In genomic region chr10:117078284-117078683, GRCm38 (mm10) we compare ENCODE assay signal across 8 mouse cellular contexts. TPM values are rescaled to one million over a fixed set of nuclear protein-coding genes. Genes with fewer than 3 reads are reported as not detected.
DNase-seq lines count a peak whose midpoint lies in the region; ATAC-seq and TF ChIP-seq lines count a peak whose summit lies in the region.

No protein-coding gene starts in this region.

- no peaks in the 10 kb centered on the region for H3K27me3 ChIP-seq in intestine, postnatal 0 days (replicated peaks; ENCODE audit: control insufficient read depth, insufficient read depth, low read length)

- peak; percentile 75 for ATAC-seq in intestine, postnatal 0 days

- TF ChIP-seq CTCF in intestine, postnatal 0 days (IDR thresholded peaks at IDR 0.05; ENCODE audit: low read depth) = peak; percentile 83

- DNase-seq in gastrocnemius, postnatal 14 days = peak; percentile 46
- DNase-seq in gastrocnemius, adult 18-20 months (ENCODE audit: low spot score) = no peak
- peak; percentile 67 for DNase-seq in CD4-positive, CD25-positive, alpha-beta regulatory T cell, adult 2 months (ENCODE audit: low read depth, low spot score)
- DNase-seq in adrenal gland, postnatal 14 days = peak; percentile 83
- DNase-seq in lung, postnatal 36 days = peak; percentile 63
- peak; percentile 65 for DNase-seq in thymus, postnatal 25 days
- no peak for DNase-seq in layer of hippocampus, adult 18-20 months (ENCODE audit: low spot score in 2 of 2)

- intact Hi-C loops in gastrocnemius, postnatal 14 days (cut with DNase I; ENCODE audit: low total_unique reads) = no loop called here

- H3K4me3 ChIP-seq in intestine, postnatal 0 days (ENCODE audit: low read depth, low read length) = no peak overlapping the region

- no peak overlapping the region for H3K9ac ChIP-seq in intestine, postnatal 0 days (ENCODE audit: low read depth, low read length)

- H3K36me3 ChIP-seq in intestine, postnatal 0 days (ENCODE audit: control insufficient read depth, insufficient read depth) = peaks cover 60% of the 10 kb centered on the region

- H3K4me1 ChIP-seq in intestine, postnatal 0 days (replicated peaks; ENCODE audit: control insufficient read depth, insufficient read depth, low read length) = no peaks in the 10 kb centered on the region

- 77% methylated on average over 6 of the region's 6 CpGs for WGBS in intestine, postnatal 0 days

- no peaks in the 10 kb centered on the region for H3K9me3 ChIP-seq in intestine, postnatal 0 days (ENCODE audit: control insufficient read depth)

- no peak overlapping the region for H3K4me2 ChIP-seq in intestine, postnatal 0 days (replicated peaks; ENCODE audit: low read depth)

- H3K27ac ChIP-seq in intestine, postnatal 0 days (ENCODE audit: low read depth, low read length) = no peak overlapping the region

RNA-seq across cellular contexts. Expression of gene Cct2, which starts 14.7 kb away (rescaled TPM):
- 100 to 1,000 TPM; 132 to 146 TPM for total RNA-seq in gastrocnemius, postnatal 14 days (2021)
- total RNA-seq in gastrocnemius, adult 18-20 months (2021) = 100 to 1,000 TPM; 110 to 112 TPM
- total RNA-seq in adrenal gland, postnatal 14 days (2021) = 224 and 240 TPM in 2 replicates
- 112 and 119 TPM in 2 replicates for polyA plus RNA-seq in intestine, postnatal 0 days (2015; fragmentation: Nextera tagmentation; extraction: Ambion mirVana)
- total RNA-seq in layer of hippocampus, adult 18-20 months (2021) = 100 to 1,000 TPM; 174 to 178 TPM

RNA-seq across cellular contexts. Expression of gene Lrrc10, which starts 33.1 kb away (rescaled TPM):
- total RNA-seq in gastrocnemius, postnatal 14 days (2021) = not detected
- under 1 TPM in 1 of 2 experiments, not detected in 1; 0.37 TPM for total RNA-seq in gastrocnemius, adult 18-20 months (2021)
- total RNA-seq in adrenal gland, postnatal 14 days (2021) = not detected in 2 replicates
- not detected in 2 replicates for polyA plus RNA-seq in intestine, postnatal 0 days (2015; fragmentation: Nextera tagmentation; extraction: Ambion mirVana)
- total RNA-seq in layer of hippocampus, adult 18-20 months (2021) = not detected

Comparison
In these comparisons a context has a peak if more than half of its experiments do, and no peak if none do; other contexts are left out.
1. DNase-seq: peak in gastrocnemius, postnatal 14 days (single experiment), CD4-positive, CD25-positive, alpha-beta regulatory T cell, adult 2 months (single experiment), adrenal gland, postnatal 14 days (single experiment), lung, postnatal 36 days (single experiment) and thymus, postnatal 25 days (single experiment); none in gastrocnemius, adult 18-20 months (single experiment) and layer of hippocampus, adult 18-20 months (0 of 2).